Mouse (Mus musculus) bone marrow, adult 2 months (tissue): ENCODE data around the gene Pik3ip1.

Experiments
- CTCF ChIP-seq: fragments of 200-500 bp; IDR thresholded peaks from 2 replicates; pipeline ENCODE4 v1.5.1; 2011; ENCODE audit warnings: low read length, control low read depth; ENCODE audit not compliant: control insufficient read depth, insufficient read depth
- POLR2A ChIP-seq: fragments of 200-500 bp; IDR thresholded peaks from 2 replicates; pipeline ENCODE4 v1.6.1; 2011; ENCODE audit warnings: low read depth, mild to moderate bottlenecking, control low read depth, low read length, borderline replicate concordance; ENCODE audit not compliant: control insufficient read depth

DNA sequence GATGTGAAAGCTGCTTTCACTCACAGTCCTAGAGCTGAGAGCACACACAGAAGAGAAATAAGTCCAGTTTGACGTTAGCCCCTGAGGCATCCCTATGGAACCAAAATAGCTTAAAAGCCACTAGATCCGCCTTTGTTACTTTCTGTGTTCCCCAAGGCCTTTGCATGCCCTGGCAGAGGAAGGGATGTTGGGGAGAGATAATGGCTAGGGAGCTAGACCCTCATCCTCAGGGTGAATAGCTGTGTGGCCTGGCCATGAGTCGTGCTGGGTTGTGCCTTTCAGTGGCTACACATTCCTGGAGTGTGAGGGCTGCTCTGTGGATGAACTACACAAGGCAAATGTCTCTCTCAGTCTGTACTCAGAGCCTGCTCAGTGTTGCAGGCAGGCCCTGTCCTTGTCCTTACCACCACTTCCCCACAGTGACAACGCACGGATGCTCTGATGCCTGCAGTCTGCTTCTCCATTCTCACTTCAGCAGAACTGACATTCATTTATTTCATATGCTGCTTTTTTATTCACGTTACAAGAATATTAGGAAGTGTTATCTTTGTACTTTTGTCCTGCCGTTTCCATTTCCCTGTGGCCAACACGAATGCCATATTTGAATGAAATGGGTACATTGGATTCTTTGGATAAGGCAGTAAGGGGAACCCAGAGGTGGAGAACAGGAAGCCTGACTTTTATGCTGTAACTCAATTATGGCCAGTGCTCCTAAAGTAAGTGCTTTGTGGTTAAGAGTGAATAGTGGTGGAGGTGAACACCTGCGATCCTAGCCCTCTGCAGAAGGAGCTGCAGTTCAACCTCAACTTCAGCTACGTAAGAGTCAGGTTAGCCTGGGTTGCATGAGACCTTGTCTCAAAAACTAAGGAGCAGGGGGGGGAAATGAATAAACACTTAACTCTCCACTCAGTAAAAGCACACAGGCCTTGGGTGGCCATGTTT lies 32.1 kb upstream of the Pik3ip1 start:
- no peak for TF ChIP-seq CTCF
- no peak for TF ChIP-seq POLR2A
